Mouse (Mus musculus) embryo, embryonic 10.5 days (tissue): ENCODE results near the gene Ap4b1.
"Not testable (repeated sequence)": the region's sequence is repeated elsewhere in the genome, so short reads cannot be mapped to it uniquely, and the experiment has no call there.

Source experiments
- DNase-seq: peaks from one replicate; pipeline ENCODE4 v3.0.0-alpha.2; 2015; ENCODE audit warnings: low spot score

Ap4b1 gene

DNA sequence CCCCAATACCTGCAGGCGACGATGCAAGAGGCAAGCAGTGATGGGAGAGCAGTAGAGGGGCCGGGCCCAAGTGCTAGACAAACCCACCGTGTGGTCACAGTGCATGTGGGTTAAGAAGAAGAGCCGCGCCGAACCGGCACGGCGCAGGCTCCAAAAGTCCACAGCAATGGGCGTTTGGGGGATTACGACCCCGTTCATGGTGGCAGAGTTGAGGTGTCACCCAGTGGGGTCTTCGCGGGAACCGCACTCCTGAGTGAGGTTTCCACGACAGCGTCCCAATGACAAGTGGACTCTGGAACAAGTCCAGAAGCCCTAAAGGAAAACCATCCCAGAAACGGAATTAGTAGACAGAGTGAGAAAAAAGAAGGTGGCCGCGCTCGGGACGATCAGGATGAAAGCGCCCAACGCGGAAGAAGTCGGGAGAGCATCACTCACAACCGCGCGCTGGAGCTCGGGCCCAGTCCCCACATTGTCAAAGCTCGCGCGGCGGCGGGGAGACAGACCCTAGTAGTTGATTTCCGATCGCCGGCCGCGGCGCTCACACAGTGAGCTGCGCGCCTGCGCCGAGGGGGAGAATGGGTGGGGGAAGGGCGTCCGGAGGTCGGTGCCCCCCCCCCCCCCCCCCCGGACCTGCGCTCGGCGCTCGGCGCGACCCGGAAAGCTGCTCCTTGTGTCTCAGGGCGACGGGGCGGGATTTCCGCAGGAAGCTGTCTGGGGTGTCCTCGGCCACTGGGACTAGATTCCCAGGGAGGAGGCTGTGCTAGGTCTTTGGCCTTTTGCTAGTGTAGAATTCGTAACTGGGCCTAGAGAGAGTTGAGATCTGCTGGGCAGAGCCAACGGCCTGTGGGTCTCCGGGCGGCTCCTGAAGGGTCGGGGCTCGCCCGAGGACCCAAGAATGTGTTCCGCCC, at the start of gene Ap4b1, which contains the start of the genes Dclre1b and Gm43064:
Gene Ap4b1 (plus strand): TSS at position 630 of the 908 bp plus-strand sequence.
Gene Dclre1b (minus strand): TSS at position 554 of the 908 bp plus-strand sequence.
Gene Gm43064 (plus strand): TSS at position 683 of the 908 bp plus-strand sequence.
- DNase-seq, result peak; percentile 97

DNA sequence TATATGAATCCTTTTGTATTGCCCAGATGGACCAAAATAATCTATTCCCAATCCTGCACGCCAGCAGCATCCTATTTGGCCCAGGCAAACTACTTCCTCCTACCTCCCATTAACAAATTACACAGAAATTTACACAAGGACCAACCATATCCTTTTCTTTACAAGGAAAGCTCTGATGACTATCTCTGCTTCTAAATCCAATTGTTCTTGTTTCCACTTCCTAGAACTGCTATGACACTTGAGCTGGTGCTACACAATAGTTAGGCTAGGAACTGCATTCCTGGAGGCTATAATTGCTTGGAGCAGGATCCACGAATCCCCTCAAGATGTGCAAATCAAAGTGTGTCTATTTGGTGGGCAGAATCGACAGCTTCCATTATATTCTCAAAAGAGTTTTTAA, 42.5 kb upstream of the Ap4b1 start:
- DNase-seq, result no peak

DNA sequence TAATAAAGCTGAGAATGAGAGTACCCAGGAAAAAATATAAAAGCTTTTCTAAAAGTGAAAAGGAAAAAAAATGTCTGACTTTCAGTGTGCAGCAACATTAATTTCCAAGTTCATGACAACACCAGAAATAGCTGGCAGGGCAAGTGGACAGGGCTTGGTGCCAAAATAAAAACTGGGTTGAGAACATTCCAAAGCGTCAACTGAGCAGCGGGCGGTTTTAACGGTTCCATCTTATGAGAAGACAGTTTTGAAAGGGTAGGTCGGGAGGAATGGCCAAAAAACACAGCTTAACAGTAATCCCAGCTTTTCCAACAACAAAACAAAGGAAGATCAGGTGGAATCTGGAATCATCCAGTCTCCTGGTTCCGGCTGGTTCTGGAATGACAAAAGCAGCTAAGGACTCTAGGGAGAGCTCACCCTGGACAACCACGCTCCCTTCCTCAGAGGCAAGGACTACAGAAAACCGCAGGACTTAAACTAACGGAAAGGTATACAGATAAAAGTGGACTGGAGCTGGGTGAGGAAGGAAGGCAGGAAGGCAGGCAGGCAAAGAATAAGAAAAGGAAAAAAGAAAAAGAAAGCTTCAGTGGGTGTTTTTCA, 37.7 kb upstream of the Ap4b1 start:
- no peak for DNase-seq

DNA sequence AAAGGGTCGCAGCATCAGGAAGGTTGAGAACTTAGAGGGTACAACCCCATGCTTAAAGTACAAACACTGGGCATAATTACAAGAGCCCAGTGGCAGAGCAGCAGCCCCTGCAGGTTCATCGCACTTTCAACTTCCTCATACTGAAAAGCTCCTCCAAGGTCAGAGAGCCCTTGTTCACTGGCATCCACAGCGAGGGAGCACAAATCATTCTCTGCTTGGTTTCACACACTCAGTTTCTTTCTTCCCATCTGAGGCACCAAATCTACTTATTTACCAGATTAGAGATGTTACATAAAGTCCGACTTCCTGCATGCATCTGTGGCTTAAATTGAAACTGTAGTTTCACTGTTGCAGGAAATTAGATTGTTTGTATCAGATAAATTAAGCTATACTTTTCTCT, 36.5 kb upstream of the Ap4b1 start:
- no peak for DNase-seq

DNA sequence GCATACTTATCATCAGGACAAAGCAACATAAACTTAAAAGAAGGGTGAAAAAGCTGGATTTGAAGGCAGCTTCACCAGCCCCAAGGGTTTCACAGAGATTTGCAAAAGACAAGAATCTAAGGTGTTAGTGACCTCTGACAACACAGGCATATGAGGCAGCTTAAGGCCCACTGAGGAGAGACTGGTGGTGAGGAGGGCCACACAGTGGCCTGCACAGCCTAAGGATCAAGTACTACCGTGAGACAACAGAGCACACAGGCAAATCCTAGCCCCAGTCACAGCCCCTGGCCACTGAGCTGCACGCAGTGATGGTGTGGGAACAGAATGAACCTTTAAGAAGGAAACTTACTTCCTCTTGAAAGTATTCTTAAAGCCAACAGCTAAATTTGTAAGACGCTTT, 35.8 kb upstream of the Ap4b1 start:
- DNase-seq, result no peak

DNA sequence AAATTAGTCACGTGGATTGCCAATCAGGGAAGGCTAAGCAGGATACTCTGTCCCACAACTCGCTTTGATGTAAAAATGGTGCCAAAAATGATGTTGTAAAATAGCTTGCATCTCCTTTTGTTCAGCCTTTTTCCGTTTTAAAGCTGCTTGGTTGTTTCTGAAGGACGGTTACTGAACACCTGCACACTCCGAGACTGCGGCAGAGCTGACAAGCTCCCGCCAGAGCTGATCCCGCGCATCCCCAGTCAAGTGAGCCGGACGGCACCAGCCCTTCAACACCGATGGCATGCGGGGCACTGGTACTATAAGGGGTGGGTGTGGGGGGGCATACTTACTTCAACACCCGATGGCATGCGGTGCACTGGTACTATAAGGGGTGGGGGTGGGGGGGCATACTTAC, 35.3 kb upstream of the Ap4b1 start:
- no peak for DNase-seq

DNA sequence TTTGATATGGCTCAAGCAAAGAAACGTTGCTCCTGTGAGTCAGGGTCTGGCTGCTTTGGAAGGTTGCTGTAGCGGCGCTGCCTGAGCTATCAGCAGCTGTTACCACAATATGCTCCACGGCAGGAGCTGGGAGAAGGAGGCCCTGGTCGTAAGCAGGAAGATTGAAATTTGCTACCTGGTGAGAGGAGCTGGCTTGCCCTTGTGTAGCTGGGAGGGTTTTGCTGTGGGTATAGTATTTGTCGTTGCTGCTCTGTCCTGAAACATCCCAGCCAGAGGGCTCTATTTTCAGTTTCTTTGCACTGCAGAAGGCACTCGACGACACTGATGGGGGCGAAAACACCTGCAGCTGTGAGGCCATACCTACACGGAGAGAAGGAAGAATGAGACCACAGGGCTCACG, 31.4 kb upstream of the Ap4b1 start:
- DNase-seq, result no peak

DNA sequence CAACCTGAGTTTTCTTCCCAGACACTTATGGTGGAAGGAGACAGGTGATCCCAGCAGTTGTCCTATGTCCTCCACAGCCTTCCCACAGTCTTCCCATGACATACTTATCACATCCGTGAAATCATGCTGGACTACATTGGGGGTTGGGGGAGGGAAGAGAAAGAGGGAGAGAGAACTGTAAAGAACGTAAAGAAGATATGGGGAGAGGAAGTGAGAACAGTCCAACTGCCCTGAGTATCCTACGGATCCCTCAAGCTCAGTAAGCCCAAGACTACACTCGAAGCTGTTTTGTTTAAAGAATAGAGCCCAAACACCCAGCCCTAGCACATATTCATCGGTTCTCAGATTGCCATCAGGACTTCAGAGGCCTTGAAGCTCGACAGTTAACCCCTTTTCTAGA, 30.7 kb upstream of the Ap4b1 start:
- DNase-seq, result no peak

DNA sequence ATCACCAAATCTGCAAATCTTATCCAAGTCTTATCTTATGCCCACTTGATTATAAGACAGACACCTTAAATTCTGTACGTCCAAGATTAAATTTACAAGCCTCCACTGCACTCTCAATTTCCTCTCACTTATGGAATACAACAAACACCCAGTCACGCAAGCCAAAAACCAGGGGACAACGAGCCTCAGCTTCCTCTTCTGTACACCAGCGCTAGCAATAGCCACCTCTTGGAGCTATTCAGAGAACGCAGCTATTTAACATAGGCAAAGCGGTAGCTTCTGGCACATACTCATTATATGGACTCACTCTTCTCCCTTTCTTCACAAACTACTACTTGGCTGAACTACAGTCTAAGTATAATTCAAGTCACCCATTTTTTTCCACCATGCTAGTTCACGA, 30.1 kb upstream of the Ap4b1 start:
- no peak for DNase-seq

DNA sequence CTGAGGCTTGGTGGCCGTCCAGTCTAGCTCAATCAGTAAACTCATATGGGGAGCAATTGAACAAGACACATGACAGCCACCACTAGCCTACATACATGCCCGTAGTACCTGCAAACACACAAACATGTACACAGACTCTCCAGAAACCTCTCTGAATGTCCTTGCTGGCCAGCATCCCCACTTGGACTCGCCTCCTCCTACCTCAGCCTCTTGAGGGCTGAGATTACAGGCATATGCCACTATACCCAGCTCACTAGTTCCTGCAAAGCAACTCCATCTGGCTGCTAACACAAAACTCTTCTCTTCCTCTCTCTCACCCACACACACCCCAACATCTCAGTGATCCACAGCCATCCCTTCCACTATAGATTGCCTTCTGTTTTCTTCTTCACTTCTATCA, 29.0 kb upstream of the Ap4b1 start:
- no peak for DNase-seq

DNA sequence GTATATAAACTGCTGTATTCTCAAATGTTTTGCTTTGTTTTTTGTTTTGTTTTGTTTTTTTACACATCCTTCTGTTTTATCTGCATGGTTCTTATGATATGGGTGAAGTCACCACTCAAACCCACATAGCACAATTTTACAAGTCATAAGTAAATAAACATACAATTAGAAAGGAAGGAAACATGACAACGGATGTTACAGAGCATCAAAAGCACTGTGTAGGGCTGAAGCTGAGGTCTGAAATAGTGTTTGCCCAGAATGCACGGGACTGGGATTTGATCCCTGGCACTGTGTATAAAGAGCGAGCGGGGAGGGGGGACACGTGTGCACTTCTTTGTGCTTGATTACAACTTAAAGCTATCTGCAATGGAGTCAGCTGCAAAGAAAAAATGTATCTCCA, 28.5 kb upstream of the Ap4b1 start:
- DNase-seq, result no peak

DNA sequence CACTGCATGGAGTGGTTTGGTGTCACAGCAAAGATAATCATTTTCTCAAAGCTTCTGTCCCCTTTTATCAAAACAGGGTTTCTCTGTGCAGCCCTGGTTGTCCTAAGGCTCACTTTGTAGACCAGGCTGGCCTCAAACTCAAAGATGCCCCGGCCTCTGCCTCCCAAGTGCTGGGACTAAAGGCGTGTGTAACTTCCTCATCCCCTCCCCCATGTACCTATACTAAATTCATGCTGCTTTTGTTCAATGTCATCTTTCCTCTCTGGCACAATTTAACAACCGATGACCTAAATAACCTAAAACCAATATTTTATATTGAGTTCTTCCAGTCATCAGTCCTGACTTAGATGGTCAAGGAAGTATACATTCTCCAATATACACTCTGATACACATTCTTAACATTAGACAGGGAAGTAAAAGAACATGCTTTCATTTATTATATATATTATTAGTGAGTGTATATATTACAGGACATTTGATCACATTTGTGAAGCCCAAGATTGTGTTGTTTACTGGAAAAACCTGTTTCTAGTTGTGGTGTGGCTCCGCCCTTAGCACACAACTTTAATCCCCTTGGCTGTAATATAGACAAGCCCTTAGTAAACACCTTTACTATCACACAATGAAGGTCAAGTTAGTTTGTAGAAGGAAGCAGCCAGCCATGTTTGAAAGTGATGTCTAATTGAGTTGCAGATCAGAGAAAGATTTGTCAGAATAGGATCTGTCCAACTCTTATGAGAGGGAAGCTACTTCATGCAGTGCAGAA, 26.3 kb upstream of the Ap4b1 start:
- DNase-seq, result no peak

DNA sequence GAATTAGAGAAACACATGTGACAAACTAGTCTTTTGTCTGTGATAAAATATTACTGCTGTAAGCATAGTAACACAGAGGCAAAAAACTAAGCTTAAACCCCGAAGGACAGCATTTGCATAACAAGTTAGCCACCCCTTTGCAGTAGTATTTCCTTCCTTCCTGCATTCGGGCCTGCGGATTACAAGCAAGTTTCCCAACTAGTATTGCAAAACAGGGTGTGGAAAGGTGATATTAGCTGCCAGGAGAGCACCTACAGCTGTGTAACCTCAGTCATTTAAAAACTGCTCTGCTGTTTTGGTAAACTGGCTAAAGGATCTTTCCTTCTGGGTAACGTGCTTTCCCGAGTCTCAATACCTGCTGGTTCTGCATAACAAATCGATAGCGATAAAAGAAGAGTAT, 22.1 kb upstream of the Ap4b1 start:
- no peak for DNase-seq

DNA sequence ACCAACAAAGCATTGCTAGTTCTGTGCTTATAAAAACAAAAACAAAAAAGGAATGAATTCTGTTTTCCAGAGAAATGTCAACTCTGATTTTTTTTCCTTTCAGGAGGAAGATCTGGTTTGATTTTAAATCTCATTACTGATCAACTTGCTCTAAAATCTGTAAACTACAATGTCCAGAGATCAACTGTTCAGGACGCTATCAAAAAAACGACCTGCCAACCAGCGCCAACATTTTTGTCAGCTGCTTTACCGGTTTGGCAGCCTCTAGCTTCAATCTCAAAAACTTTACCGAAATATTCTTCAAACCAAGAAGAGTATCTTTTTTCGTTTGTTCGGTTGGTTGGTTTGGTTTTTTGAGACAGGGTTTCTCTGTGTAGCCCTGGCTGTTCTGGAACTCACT, 20.2 kb upstream of the Ap4b1 start:
- no peak for DNase-seq

DNA sequence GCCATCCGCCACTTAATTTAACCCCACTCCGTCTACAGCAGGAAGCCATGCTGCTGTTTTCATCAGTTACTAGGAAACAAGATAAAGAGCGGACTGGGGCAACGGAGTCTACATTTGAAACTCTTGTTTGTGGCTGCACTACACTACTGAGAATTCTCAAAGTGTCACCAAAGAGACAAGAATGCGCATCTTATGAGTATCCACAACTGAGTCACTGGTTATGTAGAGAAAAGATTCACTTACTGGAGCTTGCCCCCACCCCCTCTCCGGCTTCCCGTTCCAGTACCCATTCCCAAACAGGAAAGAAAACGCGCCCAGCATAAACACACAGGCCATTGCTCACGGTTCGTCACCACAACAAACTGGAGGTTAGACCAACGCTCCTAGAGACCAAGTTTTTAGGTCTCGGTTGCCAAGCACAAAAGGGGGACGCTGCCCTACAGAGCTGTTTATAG, 19.4 kb upstream of the Ap4b1 start:
- DNase-seq, result peak; percentile 71

DNA sequence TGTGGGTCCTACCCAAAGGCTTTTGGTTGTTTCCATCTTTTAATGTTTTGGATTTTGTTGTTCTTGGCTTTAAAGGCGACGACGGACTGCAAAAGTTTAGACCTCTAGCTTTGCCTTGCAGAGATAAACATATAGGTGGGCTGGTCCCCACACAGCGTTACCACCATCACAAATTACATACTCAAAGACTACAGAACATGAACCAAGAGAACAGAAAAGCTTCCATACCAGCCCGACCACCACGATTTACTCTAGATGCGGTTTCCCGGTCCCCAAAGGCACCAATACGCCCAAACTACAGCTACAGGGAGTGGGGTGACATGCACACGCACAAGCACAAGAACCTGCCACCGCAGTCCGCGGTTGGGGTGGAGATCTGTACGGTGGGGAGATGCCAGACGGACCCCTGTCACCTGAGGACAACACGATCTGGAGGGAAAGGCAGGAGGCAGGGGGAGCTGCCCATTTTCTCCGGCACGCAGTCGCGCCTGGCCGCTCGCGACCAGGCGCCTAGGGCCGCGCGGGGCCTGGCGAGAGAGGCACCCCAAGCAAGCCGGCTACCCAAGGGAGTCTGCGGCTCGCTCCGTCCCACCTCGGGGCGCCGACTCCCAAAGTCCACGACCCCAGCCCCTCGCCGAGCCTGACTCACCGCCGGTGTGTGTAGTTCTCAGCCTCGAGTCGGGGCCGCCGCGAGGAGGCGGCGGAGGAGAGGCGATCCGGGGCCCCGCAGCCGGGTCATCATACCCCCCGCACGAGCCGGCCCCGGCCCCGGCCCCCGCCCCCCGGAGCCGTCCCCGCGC, 18.8 kb upstream of the Ap4b1 start:
- peak; percentile 49 for DNase-seq

DNA sequence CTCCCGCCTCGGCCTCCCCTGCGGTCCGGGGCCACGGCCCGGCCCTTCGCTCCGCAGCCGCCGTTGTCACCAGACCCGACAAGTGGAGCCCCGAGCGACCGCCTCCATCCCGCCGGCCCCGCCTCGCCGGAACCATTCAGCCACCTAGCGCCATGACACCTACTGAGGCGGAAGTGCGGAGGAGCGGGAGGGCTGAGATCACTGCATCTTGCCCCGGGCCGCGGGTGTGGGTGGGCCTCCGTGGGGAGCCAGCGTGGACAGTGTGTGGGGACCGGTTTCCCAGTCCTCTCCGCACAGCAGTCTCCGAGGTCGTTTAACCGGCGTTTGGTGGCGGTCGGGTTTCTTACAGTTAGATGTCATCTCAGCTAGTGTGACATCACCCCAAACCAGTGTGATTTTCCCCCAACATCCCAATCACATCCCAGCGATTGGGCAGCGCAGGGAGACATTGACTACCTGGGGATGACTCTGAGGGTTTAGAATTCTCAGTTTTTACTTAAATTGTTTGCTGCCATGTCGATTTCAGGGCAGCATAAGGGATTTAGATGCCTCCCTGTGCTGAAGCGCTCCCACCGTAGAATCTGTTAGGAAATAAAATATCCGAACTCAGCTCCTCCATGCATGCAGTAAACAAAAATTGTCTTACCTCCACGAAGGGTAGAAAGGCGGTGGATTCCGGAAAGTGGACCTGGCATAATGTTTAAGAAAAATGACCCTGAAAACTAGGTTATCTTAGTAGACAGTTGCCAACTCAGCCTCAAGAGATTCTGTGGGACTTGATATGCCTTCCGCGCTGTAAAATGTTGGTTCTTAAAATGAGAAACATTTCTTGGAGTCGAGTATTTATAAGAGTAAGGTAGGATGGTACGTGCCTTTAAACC, 17.9 kb upstream of the Ap4b1 start, which contains the start of gene Hipk1:
Gene Hipk1 (minus strand): TSS at position 334 of the 881 bp plus-strand sequence.
- DNase-seq, result peak; percentile 93

DNA sequence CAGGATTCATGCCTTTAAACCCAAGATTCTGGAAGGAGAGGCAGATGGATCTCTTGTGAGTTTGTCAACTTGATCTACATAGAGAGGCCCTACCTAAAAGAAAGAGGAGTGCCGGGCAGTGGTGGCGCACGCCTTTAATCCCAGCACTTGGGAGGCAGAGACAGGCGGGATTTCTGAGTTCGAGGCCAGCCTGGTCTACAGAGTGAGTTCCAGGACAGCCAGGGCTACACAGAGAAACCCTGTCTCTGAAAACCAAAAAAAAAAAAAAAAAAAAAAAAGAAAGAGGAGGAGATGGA, 17.3 kb upstream of the Ap4b1 start:
- DNase-seq, result not testable (repeated sequence)

DNA sequence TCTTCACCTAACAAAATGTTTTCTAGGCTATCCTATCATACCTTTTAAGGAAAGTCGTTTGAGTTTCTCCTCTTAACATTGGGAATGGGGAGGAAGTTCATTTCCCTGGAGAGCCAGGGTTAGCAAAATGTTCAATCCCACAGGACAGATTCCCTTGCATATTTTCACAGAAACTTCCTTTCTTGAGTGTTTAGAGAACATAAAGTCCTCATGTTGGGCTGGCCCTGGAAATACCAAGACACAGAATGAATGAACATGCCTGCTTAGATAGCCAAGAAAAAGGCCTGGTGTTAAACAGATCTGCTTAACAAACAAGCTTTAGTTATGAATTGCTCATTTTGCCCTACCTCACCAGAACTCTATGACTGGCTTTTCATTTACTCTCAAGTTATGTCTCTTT, 16.8 kb upstream of the Ap4b1 start:
- no peak for DNase-seq

DNA sequence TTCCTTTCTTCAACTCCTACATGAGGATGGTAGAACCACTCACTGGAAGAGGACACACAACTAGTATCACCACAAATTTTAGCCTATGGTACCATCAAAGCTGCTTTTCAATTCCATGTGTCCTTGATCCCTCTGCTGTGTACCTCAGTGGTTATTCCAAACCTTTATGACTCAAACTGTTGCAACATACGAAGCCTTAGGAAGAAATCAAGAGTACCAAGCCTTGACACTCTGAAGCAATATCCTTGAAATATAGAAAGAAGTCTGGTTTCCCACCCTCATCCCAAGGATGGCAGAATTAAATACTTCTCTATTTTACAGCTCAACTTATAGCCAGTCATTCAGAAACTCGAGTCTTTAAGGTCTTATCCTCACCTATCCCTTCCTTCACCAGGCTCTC, 12.9 kb upstream of the Ap4b1 start:
- DNase-seq, result no peak

DNA sequence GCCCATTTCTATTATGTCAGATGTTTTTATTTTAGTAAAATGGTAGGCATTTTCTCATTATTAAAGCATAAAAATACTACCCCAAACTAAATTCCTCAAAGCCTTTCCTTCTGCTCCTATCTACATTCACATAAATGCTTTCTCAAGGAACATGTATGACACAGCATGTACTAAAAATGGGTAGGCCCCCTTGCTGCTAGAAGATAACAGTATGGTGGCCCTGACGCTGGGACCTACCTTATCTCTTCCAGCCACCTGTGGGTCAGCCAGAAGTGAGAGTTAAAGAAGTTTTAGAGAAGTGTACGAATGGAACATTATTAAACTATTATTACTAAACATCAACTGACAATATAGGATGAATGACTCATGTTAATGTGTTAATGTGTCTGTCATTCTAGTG, 9.8 kb upstream of the Ap4b1 start:
- DNase-seq, result no peak
